Mouse (Mus musculus) ES-E14 (cell line): ENCODE data around the gene Rps25.
"Not testable (repeated sequence)": the region's sequence is repeated elsewhere in the genome, so short reads cannot be mapped to it uniquely, and the experiment has no call there.

Experiments
- CHD2 ChIP-seq: IDR thresholded peaks from 2 replicates; pipeline ENCODE4 v1.6.1; 2014; ENCODE audit warnings: mild to moderate bottlenecking, low read depth, low read length, inconsistent platforms
- HCFC1 ChIP-seq: IDR thresholded peaks from 2 replicates; pipeline ENCODE4 v1.6.1; 2012; ENCODE audit warnings: low read length, inconsistent platforms, borderline replicate concordance; ENCODE audit not compliant: insufficient read depth
- MAFK ChIP-seq: IDR thresholded peaks from 2 replicates; pipeline ENCODE4 v1.6.1; 2014; ENCODE audit warnings: mild to moderate bottlenecking, low read depth, low read length, inconsistent platforms; ENCODE audit not compliant: insufficient read depth
- ZC3H11A ChIP-seq: IDR thresholded peaks from 2 replicates; pipeline ENCODE4 v1.6.1; 2012; ENCODE audit warnings: low read depth, mild to moderate bottlenecking, inconsistent platforms, low read length, borderline replicate concordance
- ZNF384 ChIP-seq: IDR thresholded peaks from 2 replicates; pipeline ENCODE4 v1.6.1; 2012; ENCODE audit warnings: low read depth, low read length, inconsistent platforms

GRCm38 (mm10) chr9:44419730-44420129 lies 12.8 kb downstream of the Rps25 start:
- not testable (repeated sequence) for TF ChIP-seq HCFC1, CHD2, ZC3H11A, MAFK
- peak; percentile 41 for TF ChIP-seq ZNF384
